8 mouse cellular contexts compared by ENCODE assay signal in genomic region chr10:127058161-127058560, GRCm38 (mm10). TPM values are rescaled to one million over a fixed set of nuclear protein-coding genes. Genes with fewer than 3 reads are reported as not detected.
DNase-seq lines count a peak whose midpoint lies in the region; ATAC-seq and TF ChIP-seq lines count a peak whose summit lies in the region.

No protein-coding gene starts in this region.

- peak; percentile 97 for TF ChIP-seq CTCF in ES-Bruce4 (IDR thresholded peaks at IDR 0.05; ENCODE audit: low read depth, low read length)
- TF ChIP-seq CTCF in bone marrow macrophage, adult 2 months (IDR thresholded peaks at IDR 0.05; ENCODE audit: low read depth, low read length), result peak; percentile 85

- ATAC-seq in erythroblast, adult 5-6 weeks (replicated peaks; ENCODE audit: low FRiP score, poor library complexity, severe bottlenecking), result peak; percentile 78

- H3K27me3 ChIP-seq in ES-Bruce4 (ENCODE audit: control insufficient read depth, insufficient read depth, low read length, poor library complexity, severe bottlenecking), result no peaks in the 10 kb centered on the region

- H3K27ac ChIP-seq in ES-Bruce4 (ENCODE audit: insufficient read depth, low read length), result no peak overlapping the region
- no peak overlapping the region for H3K27ac ChIP-seq in bone marrow macrophage, adult 2 months (ENCODE audit: insufficient read depth, low read depth, low read length)

- no peak for TF ChIP-seq POLR2A in ES-Bruce4 (IDR thresholded peaks at IDR 0.05; ENCODE audit: insufficient read depth, low read length)
- TF ChIP-seq POLR2A in bone marrow macrophage, adult 2 months (IDR thresholded peaks at IDR 0.05; ENCODE audit: borderline replicate concordance, low read depth, low read length), result no peak

- H3K9me3 ChIP-seq in ES-Bruce4 (replicated peaks; ENCODE audit: control insufficient read depth, insufficient read depth, low read length, poor library complexity, severe bottlenecking), result no peaks in the 10 kb centered on the region

- H3K4me3 ChIP-seq in ES-Bruce4 (ENCODE audit: low read depth, low read length), result no peak overlapping the region
- peak overlapping the region; percentile 32; the same call in 1 of the 2 replicates for H3K4me3 ChIP-seq in bone marrow macrophage, adult 2 months (ENCODE audit: insufficient read depth, low read length)

- DNase-seq in heart, postnatal 14 days, result peak; percentile 80 to 86
- DNase-seq in kidney, postnatal 4 days, result peak; percentile 89 to 90
- DNase-seq in lung, postnatal 25 days (ENCODE audit: low spot score), result peak; percentile 79
- DNase-seq in retina, embryonic 14.5 days (ENCODE audit: low spot score), result peak; percentile 93
- DNase-seq in thymus, postnatal 4 days, result peak; percentile 90

- TF ChIP-seq EP300 in ES-Bruce4 (IDR thresholded peaks at IDR 0.05; ENCODE audit: insufficient read depth, low read depth, low read length), result no peak

- H3K36me3 ChIP-seq in ES-Bruce4 (ENCODE audit: control insufficient read depth, insufficient read depth, low read length, poor library complexity, severe bottlenecking), result peaks cover 5% of the 10 kb centered on the region

- H3K4me1 ChIP-seq in ES-Bruce4 (ENCODE audit: control insufficient read depth, insufficient read depth, low read length), result no peaks in the 10 kb centered on the region
- peaks cover 10% of the 10 kb centered on the region for H3K4me1 ChIP-seq in bone marrow macrophage, adult 2 months (ENCODE audit: control insufficient read depth, insufficient read depth, low read length)

- intact Hi-C loops in heart, postnatal 14 days (cut with DNase I), result no loop called here

- H3K9ac ChIP-seq in ES-Bruce4 (ENCODE audit: low read depth, poor library complexity, severe bottlenecking), result no peak overlapping the region

RNA-seq across cellular contexts. Expression of gene March9, which starts 1.8 kb away (rescaled TPM):
- polyA plus RNA-seq in ES-Bruce4 (2011; ENCODE audit: insufficient read depth, insufficient read length, low read depth, missing spikeins), result 8.8 and 9.5 TPM in 2 replicates
- polyA plus RNA-seq in bone marrow macrophage, adult 2 months (2012; ENCODE audit: insufficient read depth, insufficient read length, missing spikeins), result 1.2 and 1.7 TPM in 2 replicates
- total RNA-seq in erythroblast, adult 5-6 weeks (2015; ENCODE audit: low replicate concordance), result not detected in 2 replicates
- total RNA-seq in erythroblast, adult 5-6 weeks (2017; ENCODE audit: low replicate concordance), result not detected in 2 replicates
- total RNA-seq in heart, postnatal 14 days (2021), result 1 to 10 TPM; 1.6 TPM

RNA-seq across cellular contexts. Expression of gene Cdk4, which starts 5.2 kb away (rescaled TPM):
- 619 and 675 TPM in 2 replicates for polyA plus RNA-seq in ES-Bruce4 (2011; ENCODE audit: insufficient read depth, insufficient read length, low read depth, missing spikeins)
- polyA plus RNA-seq in bone marrow macrophage, adult 2 months (2012; ENCODE audit: insufficient read depth, insufficient read length, missing spikeins), result 161 and 187 TPM in 2 replicates
- total RNA-seq in erythroblast, adult 5-6 weeks (2015; ENCODE audit: low replicate concordance), result 83.0 and 90.1 TPM in 2 replicates
- 43.8 and 71.5 TPM in 2 replicates for total RNA-seq in erythroblast, adult 5-6 weeks (2017; ENCODE audit: low replicate concordance)
- total RNA-seq in heart, postnatal 14 days (2021), result 100 to 1,000 TPM in 1 of 2 experiments, 10 to 100 TPM in 1; 92.4 to 113 TPM

RNA-seq across cellular contexts. Expression of gene Cyp27b1, which starts 10.1 kb away (rescaled TPM):
- polyA plus RNA-seq in ES-Bruce4 (2011; ENCODE audit: insufficient read depth, insufficient read length, low read depth, missing spikeins), result 0.42 TPM in 1 of 2 replicates, not detected in the other
- polyA plus RNA-seq in bone marrow macrophage, adult 2 months (2012; ENCODE audit: insufficient read depth, insufficient read length, missing spikeins), result not detected in 2 replicates
- not detected in 2 replicates for total RNA-seq in erythroblast, adult 5-6 weeks (2015; ENCODE audit: low replicate concordance)
- total RNA-seq in erythroblast, adult 5-6 weeks (2017; ENCODE audit: low replicate concordance), result not detected in 2 replicates
- total RNA-seq in heart, postnatal 14 days (2021), result under 1 TPM; 0.27 to 0.50 TPM

RNA-seq across cellular contexts. Expression of gene Tspan31, which starts 11.9 kb away (rescaled TPM):
- polyA plus RNA-seq in ES-Bruce4 (2011; ENCODE audit: insufficient read depth, insufficient read length, low read depth, missing spikeins), result 71.0 and 75.9 TPM in 2 replicates
- 116 and 126 TPM in 2 replicates for polyA plus RNA-seq in bone marrow macrophage, adult 2 months (2012; ENCODE audit: insufficient read depth, insufficient read length, missing spikeins)
- 25.3 and 30.4 TPM in 2 replicates for total RNA-seq in erythroblast, adult 5-6 weeks (2015; ENCODE audit: low replicate concordance)
- 8.6 and 19.0 TPM in 2 replicates for total RNA-seq in erythroblast, adult 5-6 weeks (2017; ENCODE audit: low replicate concordance)
- total RNA-seq in heart, postnatal 14 days (2021), result 10 to 100 TPM; 47.3 to 50.0 TPM

RNA-seq across cellular contexts. Expression of gene Eef1akmt3, which starts 16.8 kb away (rescaled TPM):
- polyA plus RNA-seq in ES-Bruce4 (2011; ENCODE audit: insufficient read depth, insufficient read length, low read depth, missing spikeins), result 0.41 and 0.51 TPM in 2 replicates
- polyA plus RNA-seq in bone marrow macrophage, adult 2 months (2012; ENCODE audit: insufficient read depth, insufficient read length, missing spikeins), result 0.34 TPM in 1 of 2 replicates, not detected in the other
- total RNA-seq in erythroblast, adult 5-6 weeks (2015; ENCODE audit: low replicate concordance), result not detected in 2 replicates
- total RNA-seq in erythroblast, adult 5-6 weeks (2017; ENCODE audit: low replicate concordance), result not detected in 2 replicates
- under 1 TPM in 1 of 2 experiments, not detected in 1; 0.12 TPM for total RNA-seq in heart, postnatal 14 days (2021)
